Mouse (Mus musculus) adrenal gland, postnatal 4 days (tissue): ENCODE data around the gene Gbp9. TPM values are rescaled to one million over a fixed set of nuclear protein-coding genes. Genes with fewer than 3 reads are reported as not detected.
"Not testable (repeated sequence)": the region's sequence is repeated elsewhere in the genome, so short reads cannot be mapped to it uniquely, and the experiment has no call there.

Experiments
- DNase-seq, 2 experiments: peaks; one replicate each; pipeline ENCODE4 v3.0.0; 2021 to 2022; ENCODE audit warnings: low spot score in 2 of 2, mixed read lengths in 2 of 2
- long read RNA-seq, 2 experiments: library from polyadenylated mRNA; stranded (forward); transcript quantifications; one replicate each; pipeline ENCODE4 v2.0.0; 2021
- total RNA-seq, 2 experiments: library from RNA; stranded (reverse); gene quantifications; 2 replicates each; pipeline ENCODE4 v1.2.3; 2021

Gene Gbp9
- total RNA-seq: 10 to 100 TPM in 1 of 2 experiments, 1 to 10 TPM in 1; 9.5 to 10.7 TPM
- long read RNA-seq, experiment 1, full-length matches to known transcripts: 1 of 3 reads
- long read RNA-seq, experiment 1, partial matches to known transcripts: 1 of 3 reads
- long read RNA-seq, experiment 1, other reads (novel, unspliced or antisense): 1 of 3 reads
- long read RNA-seq, experiment 2, full-length matches to known transcripts: 2 of 6 reads
- long read RNA-seq, experiment 2, partial matches to known transcripts: 0 of 6 reads
- long read RNA-seq, experiment 2, other reads (novel, unspliced or antisense): 4 of 6 reads

DNA sequence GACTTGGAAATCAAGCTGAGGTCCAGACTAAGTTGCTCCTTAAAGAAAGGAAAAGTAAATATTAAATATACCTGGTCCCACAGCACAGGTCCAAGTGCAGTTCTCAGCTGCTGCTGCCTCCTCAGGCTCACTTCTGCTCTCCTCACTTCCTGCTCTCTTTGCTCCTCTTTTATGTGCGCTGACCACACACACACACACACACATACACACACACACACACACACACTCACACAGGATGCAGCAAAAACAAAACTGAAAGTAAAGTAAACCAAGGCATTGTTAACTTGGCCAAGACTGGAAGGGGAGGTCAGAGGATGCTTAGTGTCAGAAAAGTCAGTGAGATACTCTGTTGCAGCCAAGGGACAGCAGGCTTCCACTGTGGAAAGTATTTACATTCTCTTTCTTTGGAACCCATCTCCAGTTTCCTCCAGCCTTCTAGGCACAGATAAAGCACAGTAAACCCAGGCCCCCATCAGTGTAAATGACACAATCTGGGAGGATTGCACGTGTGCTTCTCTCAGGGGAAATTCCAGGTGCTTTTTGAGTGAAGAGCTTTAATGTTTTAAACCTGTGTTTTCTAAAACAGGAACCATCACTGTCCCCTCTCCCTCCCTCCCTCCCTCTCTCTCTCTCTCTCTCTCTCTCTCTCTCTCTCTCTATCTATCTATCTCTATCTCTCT is at the start of gene Gbp9, which contains the start of the genes Gbp8 and Gbp4:
Gene Gbp9, minus strand, starts transcription at position 131 of the 680 bp plus-strand sequence.
Gene Gbp8, minus strand, starts transcription at position 132 of the 680 bp plus-strand sequence.
Gene Gbp4, minus strand, starts transcription at position 178 of the 680 bp plus-strand sequence.
- not testable (repeated sequence) for DNase-seq

DNA sequence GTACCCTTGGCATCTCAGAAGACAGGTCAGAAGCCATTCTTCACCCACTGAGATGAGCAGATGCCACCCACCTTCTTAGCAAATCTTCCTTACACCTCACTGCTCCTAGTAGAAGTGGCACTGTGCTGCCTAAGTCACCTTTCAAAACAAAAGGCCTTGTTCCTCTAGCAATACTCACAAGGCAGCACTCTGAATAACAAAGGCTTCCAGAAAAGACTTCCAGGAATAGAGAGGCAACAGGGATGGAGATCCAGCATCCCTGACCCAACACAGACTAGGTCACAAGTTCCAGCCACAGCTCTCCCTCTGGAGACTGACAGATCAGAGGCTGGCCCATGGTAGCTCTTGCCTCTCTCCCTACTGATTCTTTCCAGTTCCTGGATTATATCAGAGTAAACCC is 42.1 kb upstream of the Gbp9 start:
- DNase-seq: no peak

DNA sequence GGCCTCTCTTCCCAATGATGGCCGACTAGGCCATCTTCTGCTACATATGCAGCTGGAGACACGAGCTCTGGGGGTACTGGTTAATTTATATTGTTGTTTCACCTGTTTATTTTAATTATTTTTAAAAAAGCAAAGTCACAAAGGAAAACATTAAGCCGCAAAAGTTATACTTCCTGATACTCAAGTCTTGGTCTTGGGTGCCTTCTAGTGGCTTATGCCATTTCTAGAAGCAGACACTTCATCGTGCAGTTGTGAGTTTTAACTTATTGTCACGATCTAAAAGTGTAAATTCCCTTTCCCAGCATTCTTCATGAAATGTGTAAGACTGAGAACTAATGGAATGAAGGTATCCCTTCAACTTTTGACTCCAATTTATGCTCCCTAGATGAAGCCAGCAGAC is 17.2 kb upstream of the Gbp9 start:
- DNase-seq: no peak

DNA sequence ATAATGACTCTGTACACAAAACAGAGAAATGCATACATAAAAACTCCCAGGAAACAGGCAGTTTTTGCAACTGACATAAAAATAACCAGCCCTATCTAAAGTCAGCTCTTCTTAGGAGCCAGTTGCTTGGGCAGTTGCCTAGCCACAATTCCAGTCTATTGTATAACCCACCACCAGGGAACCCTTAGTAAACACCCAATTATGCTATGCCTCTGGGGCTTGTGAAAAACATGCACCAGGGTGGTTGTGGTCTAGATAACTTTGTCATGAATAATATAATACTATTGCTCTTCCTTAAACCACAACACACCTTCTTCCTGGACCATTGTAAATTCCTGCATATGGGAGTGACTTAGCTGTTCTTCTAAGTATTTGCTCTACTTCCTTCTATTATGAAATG is 14.7 kb upstream of the Gbp9 start:
- no peak for DNase-seq

DNA sequence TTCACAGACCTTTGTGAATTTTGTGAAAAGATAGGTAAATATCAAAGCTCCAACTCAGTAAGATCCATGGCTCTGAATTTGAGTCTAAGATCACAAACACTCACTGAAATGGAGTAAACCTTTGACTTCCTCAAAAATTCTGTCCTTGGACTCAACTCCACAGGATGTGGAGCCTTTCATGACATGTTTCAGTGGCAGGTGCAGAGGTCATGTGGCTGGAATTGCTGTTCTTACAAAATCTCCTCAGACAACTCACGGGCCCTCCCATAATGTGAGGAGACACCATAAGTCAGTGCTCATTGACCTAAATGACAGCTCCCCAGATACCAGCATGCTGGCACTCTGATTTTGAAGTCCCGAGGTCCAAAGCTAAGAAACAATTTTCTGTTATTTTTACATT is 8.7 kb upstream of the Gbp9 start:
- DNase-seq: not testable (repeated sequence)

DNA sequence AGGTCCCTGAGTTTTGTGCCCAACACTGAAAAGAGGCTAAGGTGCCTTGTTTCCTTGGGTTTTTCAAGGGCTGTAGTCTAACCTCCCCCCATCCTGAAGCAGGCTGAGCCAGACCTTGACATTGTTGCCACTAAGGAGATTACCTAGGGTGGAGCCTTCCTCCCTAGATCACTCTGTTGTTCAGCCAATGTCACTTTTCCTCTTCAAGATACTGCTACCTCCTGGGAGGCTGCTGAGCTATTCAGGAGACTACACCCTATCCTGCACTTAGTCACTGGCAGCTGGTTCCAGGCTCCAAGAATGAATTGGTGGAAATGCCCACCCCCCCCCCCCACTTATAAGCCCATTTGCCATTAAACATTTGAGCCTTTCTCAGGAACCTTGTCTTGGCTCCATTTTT is 7.1 kb upstream of the Gbp9 start:
- no peak for DNase-seq

DNA sequence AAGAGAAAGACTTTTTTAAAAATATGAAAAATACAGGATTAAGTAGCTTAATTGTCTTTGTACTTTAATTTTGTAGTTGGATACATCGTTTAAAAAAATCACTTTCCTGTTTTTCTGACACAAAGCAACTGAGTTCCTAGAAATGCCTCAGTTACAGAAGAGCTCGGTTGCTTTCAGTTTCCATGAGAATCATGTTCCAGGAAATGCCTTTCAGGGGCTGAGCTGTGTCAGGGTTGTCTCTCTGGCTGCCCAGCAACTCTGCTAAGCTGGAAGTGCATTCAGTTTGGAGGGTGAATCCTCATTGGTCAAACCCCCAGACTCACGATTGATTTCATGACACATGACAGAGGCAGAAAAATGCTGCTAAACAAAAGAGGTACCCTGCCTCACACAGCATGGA is 6.4 kb upstream of the Gbp9 start:
- not testable (repeated sequence) for DNase-seq

DNA sequence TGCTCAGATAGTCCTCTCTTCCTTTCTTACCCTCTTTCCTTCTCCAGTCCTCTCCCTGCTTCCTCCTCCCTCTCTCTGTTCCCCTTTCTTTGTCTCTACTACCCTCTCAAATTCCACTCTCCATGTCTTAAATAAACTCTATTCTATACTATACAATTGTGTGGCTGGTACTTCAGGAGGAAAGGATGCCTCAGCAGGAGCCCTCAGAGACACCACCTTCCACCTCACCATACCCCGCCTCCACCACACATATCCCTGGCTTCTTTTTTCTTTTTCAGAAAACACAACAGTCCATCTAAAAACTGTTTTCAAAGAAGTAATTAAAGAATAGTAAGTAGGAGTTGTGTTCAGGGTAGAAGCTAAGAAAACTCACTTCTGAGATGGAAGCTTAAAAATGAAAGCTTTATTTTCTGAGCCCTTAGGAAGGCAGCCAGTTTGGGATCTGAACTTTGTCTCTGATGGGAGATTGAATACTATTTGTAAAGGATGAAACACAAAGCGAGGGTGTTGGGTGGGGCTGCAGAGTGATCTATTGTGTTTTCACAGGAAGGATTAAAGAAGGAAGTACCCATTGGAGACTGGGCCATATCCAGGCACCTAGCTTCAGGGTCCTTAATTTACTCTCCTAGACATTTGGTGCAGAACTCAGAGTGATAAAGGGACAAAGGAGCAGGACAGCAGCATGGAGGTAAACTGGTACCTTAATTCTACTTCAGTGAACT is 911 bp upstream of the Gbp9 start:
- not testable (repeated sequence) for DNase-seq

DNA sequence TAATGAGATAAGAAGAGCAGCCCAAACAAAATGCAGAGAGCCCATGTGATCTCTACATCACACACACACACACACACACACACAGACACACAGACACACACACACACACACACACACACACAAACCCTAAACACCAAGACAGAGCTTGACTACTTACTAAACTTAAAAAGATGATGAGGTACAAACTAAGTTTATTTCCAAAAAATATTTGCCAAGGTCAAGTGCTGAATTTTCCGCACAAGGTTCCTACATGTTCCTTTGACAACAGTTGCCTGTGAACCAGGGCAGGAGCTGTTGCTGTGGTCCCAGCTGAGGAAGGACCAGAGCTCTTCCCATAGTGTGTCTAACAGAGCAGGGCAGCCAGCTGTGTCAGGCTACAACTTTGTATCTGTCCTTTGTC is 433 bp downstream of the Gbp9 start:
- no peak for DNase-seq

DNA sequence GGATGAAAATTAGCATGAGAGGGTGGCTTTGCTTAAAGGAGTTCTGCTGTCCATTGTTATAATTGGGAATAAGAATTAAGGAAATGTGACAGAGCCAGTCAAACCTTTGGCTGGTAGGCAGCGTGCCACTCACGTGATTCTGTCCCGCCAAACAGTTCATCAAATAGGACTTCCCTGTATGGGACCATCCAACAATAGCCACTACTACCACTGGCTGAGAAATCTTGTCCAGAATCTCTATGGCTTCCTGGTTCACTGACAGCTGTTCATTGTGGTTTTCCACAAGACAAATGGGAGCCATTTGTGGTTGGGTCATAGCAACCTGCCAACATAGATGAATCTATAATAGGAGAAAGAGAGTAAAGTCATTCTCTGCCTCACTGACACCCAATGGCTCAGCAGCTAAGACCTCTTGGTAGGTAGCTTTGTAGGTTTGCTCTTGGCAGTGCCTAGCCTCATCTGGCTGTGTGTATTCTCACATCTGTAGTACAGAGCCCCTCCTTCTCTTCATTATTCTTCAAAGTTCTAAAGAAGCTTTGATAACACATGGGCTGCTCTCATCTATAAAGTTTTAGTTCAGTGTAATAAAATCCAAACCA is 2.5 kb downstream of the Gbp9 start:
- not testable (repeated sequence) for DNase-seq

DNA sequence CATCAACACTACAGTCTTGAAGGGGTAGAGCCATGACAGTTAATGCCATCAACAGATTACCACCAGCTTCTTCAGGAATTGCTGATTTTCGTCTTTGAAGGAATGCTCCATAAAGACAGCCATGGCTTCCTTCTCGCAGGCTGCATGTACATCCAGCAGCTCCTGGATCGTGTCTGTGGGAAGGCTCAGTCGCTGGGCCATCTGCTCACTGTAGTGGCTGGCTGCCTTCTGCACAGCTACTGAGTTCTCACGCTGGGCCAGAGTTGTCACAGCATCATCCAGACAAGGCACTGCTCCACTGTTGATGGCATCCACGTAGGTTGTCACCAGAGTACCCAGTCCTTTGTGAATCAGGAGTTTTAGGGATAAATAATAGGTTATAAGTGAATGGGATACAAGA is 17.6 kb downstream of the Gbp9 start:
- DNase-seq: not testable (repeated sequence)

DNA sequence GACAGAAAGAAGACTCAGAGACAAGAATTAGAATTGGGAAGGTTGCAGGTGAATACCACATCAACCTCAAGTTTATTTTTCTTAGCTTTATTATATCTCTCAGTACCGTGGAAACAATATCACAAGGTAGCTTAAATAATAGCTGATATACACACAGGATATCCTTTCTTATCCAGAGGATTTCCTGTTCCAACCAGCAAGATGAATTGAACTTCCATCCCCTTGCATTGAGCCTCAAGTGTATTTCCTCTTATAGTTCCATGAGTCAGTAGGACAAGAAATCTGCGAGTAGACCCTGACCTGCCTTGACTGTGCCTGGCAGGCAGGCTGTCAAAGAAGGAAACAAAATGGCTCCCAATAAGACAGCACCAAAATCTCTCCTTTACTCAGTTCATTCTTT is 23.6 kb downstream of the Gbp9 start:
- no peak for DNase-seq

DNA sequence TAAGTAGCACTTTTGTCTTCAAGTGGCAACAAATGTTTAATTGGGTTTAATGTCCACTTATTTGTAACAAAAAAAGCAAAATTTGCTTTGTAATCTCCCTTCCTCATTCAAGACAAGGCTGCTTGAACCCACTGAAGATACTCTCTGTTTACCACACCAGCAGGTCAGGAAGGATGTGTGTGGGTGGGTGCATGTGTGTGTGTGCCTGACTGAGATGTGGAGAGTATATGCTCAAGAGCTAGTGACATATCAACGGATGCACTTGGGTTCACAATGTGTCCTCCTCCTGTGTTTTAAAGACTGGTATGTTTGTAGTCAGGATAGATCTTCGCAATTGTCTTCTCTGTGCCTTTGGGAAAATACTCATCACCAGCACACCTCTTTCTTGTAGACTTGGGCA is 24.6 kb downstream of the Gbp9 start:
- no peak for DNase-seq

DNA sequence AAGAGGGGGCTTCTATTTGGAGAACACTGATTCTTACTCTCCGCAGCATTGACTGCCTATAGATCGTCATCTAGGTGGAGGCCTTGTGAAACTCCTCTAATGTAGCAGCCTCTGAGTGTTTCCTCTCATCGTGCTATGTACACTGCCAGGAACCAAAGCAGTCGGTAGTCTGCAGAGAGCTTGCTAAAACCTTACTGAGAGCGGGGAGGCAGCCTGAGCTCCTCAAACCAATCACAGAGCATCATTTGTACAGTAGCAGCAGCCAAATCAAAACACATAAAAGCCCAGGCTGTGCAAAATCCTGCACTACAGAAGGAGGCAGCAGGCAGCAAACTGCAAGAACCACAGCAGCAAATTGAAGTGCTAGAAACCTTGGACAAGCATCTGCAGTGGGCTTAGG is 25.7 kb downstream of the Gbp9 start:
- DNase-seq: no peak

DNA sequence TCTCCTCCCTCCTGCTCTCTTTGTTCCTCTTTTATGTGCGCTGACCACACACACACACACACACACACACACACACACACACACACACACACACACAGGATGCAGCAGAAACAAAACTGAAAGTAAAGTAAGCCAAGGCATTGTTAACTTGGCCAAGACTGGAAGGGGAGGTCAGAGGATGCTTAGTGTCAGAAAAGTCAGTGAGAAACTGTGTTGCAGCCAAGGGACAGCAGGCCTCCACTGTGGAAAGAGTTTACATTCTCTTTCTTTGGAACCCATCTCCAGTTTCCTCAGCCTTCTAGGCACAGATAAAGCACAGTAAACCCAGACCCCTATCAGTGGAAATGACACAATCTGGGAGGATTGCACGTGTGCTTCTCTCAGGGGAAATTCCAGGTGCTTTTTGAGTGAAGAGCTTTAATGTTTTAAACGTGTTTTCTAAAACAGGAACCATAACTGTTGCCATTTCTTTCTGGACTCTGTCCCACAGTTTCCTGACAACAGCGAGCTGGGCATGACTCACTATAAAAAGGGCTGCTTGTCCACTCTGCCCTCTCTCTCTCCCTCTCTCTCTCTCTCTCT is 29.0 kb downstream of the Gbp9 start:
- DNase-seq: peak in 1 of 2 experiments; percentile 26

DNA sequence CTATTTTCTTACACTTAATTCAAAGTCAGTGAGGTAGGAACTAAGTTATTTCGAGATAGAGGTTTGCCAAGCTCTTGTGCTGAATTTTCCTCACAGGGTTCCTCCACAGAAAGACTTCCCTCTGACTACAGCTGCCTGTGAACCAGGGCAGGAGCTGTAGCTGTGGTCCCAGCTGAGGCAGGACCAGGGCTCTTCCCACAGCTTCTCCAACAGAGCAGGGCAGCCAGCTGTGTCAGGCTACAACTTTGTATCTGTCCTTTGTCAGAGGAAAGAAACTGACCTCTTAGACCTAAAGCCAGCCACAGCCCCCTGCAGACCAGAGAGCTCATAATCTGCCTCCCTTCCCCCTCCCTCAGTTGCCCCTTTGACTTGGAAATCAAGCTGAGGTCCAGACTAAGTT is 29.6 kb downstream of the Gbp9 start:
- DNase-seq: not testable (repeated sequence)

DNA sequence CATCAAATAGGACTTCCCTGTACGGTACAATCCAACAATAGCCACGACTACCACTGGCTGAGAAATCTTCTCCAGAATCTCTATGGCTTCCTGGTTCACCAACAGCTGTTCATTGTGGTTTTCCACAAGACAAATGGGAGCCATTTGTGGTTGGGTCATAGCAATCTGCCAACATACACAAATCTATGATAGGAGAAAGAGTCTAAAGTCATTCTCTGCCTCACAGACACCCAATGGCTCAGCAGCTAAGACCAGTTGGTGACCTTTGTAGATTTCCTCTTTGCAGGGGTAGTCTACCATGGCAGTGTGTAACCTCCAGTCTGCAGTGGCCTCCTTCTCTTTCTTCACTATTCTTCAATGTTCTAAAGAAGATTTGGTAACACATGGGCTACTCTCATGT is 33.6 kb downstream of the Gbp9 start:
- not testable (repeated sequence) for DNase-seq

DNA sequence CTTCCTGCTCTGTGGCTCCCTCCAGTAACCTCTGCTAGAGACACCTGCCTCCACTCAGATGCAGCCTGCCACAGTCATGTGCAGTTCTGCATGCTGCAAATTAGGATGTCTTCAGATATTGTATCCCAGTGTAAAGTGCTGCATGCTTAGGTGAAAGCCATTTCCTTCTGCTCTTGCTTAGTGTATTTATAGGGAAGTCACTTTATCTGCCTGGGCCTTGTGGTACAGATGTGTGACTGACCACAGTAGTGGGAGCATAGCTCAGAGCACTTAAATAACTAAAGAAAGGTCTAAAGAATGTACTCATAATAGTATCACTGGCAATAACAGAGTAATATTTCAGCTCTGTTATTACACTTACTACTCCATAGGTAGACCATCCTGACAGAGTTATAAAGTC is 57.4 kb downstream of the Gbp9 start:
- DNase-seq: no peak

DNA sequence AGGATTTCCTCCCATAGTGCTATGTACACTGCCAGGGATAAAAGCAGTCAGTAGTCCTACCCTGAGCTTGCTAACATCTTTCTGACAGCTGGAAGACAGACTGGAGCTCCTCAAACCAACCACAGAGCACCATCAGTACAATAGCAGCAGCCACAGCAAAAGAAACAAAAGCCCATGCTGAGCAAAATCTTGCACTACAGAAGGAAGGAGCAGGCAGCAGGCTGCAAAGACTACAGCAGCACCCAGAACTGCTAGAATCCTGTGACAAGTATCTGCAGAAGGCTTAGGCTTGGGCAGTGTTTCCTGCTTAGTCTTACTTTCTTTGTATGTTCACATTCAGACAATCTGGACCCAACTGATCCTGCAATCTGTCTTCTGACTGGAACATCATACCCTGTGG is 71.0 kb downstream of the Gbp9 start:
- DNase-seq: not testable (repeated sequence)

DNA sequence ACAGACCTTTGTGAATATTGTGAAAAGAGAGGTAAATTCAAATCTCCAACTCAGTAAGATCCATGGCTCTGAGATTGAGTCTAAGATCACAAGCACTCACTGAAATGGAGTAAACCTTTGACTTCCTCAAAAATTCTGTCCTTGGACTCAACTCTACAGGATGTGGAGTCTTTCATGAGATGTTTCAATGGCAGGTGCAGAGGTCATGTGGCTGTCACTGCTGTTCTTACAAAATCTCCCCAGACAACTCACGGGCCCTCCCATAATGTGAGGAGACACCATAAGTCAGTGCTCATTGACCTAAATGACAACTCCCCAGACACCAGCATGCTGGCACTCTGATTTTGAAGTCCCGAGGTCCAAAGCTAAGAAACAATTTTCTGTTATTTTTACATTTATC is 74.9 kb downstream of the Gbp9 start:
- not testable (repeated sequence) for DNase-seq

DNA sequence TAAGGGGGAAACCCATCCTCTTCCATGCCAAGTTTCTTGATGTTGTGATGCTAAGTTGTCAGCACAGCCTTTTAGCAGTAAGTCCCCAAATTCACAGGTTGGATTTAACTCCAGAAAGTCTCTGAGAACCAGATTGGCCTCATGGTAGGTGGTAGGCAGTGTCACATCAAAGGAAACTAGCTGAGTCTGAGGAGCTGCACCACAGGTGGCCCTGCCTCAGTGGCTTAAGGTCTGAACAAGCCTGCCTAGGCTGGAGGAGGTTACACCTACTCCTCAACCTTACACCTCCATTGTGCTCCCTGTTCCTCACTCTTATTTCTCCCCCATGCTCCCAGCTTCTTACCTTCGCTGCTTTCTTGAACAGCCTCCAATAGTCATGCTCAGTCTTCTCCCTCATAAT is 76.0 kb downstream of the Gbp9 start:
- DNase-seq: no peak
